Mouse (Mus musculus) liver, postnatal 0 days (tissue): ENCODE data around the gene Gpr89. TPM values are rescaled to one million over a fixed set of nuclear protein-coding genes. Genes with fewer than 3 reads are reported as not detected.
A peak's percentile ranks its signal among the peaks of the same experiment; 100 is the strongest.

Experiments
- ATAC-seq: fragments of 200-750 bp; cut with Nextera tagmentation; 2 replicates; pipeline ENCODE4 v1.8.0; 2017; ENCODE audit warnings: mild to moderate bottlenecking, moderate library complexity
- DNase-seq: peaks from one replicate; pipeline ENCODE4 v3.0.0-alpha.2; 2016
- H3K27ac ChIP-seq: fragments of 300-500 bp; sonication (generic); 2 replicates; pipeline ENCODE4 v1.5.1; 2014; ENCODE audit warnings: antibody characterized with exemption, moderate library complexity, mild to moderate bottlenecking, low read depth
- H3K27me3 ChIP-seq: fragments of 300-500 bp; sonication (generic); 2 replicates; pipeline ENCODE4 v1.6.1; 2014; ENCODE audit warnings: low read length, control low read depth, mixed read lengths; ENCODE audit not compliant: insufficient read depth
- H3K36me3 ChIP-seq: fragments of 300-500 bp; sonication (generic); replicated peaks from 2 replicates; pipeline ENCODE4 v1.6.1; 2014; ENCODE audit warnings: mild to moderate bottlenecking, control low read depth, low read length, moderate library complexity, mixed read lengths; ENCODE audit not compliant: insufficient read depth
- H3K4me1 ChIP-seq: fragments of 300-500 bp; sonication (generic); 2 replicates; pipeline ENCODE4 v1.6.1; 2014; ENCODE audit warnings: antibody characterized with exemption, mild to moderate bottlenecking, control low read depth; ENCODE audit not compliant: insufficient read depth
- H3K4me2 ChIP-seq: fragments of 300-500 bp; sonication (generic); 2 replicates; pipeline ENCODE4 v1.6.1; 2014; ENCODE audit warnings: low read depth, mild to moderate bottlenecking, low read length, moderate library complexity, mixed read lengths
- H3K4me3 ChIP-seq: fragments of 300-500 bp; sonication (generic); 2 replicates; pipeline ENCODE4 v1.5.1; 2014; ENCODE audit warnings: low read depth, low read length
- H3K9ac ChIP-seq: fragments of 300-500 bp; sonication (generic); replicated peaks from 2 replicates; pipeline ENCODE4 v1.6.1; 2014; ENCODE audit warnings: mild to moderate bottlenecking, moderate library complexity
- H3K9me3 ChIP-seq: fragments of 300-500 bp; sonication (generic); 2 replicates; pipeline ENCODE4 v1.6.1; 2016; ENCODE audit warnings: mild to moderate bottlenecking, control low read depth, low read length, mixed read lengths
- CTCF ChIP-seq: sonication (generic); IDR thresholded peaks from 2 replicates; pipeline ENCODE4 v1.5.1; 2016; ENCODE audit warnings: antibody characterized with exemption, low read depth
- EP300 ChIP-seq: IDR thresholded peaks from 2 replicates; pipeline ENCODE4 v1.6.1; 2016; ENCODE audit warnings: antibody characterized with exemption, low read depth, mild to moderate bottlenecking
- WGBS: fragments of 180-500 bp; shearing (Covaris S2); extraction: QIAGEN DNeasy Blood & Tissue Kit; methylation state at CpG from one replicate; pipeline ENCODE4 v1.1.7; 2014; ENCODE audit not compliant: insufficient replicate concordance; 5-methylcytosine and 5-hydroxymethylcytosine counted together
- polyA plus RNA-seq: library from polyadenylated mRNA; unstranded; fragments of >200 nt; fragmentation: Nextera tagmentation; extraction: Ambion mirVana; gene quantifications from 2 replicates; pipeline ENCODE4 v1.2.1, GENCODE M21; 2015

The Gpr89 gene
- polyA plus RNA-seq, 1 experiment from 2014 or later: 21.1 TPM

DNA sequence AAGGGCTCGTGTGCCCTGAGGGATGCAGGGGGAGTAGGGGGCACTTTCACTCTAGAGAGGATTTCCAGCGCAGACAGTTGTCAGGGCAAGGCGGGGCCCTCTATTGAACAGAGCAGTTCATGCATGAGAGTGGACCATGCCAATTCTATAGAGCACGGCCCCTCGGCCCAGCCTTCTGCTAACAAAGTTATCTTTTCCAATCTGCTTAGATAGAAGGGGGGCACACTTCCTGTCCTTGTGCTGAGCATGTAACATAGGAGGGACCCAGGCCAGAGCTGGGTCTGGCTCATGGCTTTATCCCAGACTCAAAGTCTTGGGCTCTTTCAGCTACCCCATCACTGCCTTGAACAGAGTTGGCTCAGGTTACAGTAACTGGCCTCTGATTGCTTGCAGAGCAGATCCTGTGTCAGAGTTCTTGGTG, 26.1 kb upstream of the Gpr89 start:
- WGBS: 61% methylated on average over 5 of the region's 5 CpGs
- Histone ChIP-seq H3K4me1 (no peaks in the 10 kb centered on the region), H3K9ac (no peak overlapping the region), H3K4me2 (no peak overlapping the region), H3K9me3 (no peaks in the 10 kb centered on the region), H3K4me3 (no peak overlapping the region), H3K27ac (no peak overlapping the region), H3K27me3 (no peaks in the 10 kb centered on the region), H3K36me3 (no peaks in the 10 kb centered on the region)
- TF ChIP-seq EP300 (no peak), CTCF (no peak)
- DNase-seq (no peak), ATAC-seq (no peak)

DNA sequence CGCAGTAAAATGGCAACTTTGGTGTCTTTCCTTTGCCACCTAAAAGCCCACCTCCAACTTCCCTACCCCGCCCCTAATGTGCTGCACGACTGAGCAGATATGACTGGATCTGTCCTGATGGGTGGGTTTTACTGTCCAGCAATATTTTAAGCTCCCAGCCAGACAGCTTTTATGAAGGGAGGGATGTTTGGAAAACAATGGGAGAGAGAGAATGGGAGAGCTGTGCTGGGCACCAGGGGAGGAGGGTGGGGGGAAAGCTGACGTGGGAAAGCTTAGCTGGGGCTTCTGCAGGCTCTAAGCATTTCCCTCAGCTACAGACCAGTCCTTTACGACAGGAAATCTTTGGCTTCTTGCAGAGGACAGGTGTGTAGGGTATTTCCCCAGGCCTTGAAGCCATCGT, 20.8 kb upstream of the Gpr89 start, which contains the start of gene Gja8:
Gene Gja8, minus strand, starts transcription at position 101 of the 400 bp plus-strand sequence.
- H3K36me3 ChIP-seq: no peaks in the 10 kb centered on the region
- no peak for ATAC-seq

DNA sequence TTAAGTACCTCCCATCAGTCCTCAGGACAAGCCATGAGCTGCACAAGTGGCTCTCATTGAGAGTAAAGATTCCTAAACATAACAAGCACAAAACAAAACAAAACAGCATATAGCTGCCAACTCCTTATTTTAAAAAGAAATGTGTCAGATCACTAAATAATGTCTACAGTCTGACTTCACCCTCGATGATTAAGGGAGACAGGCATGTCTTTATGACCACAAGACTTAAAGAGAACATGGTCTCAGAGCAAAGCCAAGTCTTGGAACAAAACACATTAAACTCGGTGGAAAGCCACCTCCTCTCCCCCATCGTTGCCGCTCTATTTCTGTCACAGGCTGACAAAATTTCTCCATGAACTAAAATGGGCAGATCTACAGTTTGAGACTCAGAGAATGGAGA, 19.5 kb upstream of the Gpr89 start:
- Histone ChIP-seq H3K27me3 (no peaks in the 10 kb centered on the region), H3K9me3 (no peaks in the 10 kb centered on the region), H3K36me3 (no peaks in the 10 kb centered on the region), H3K4me2 (no peak overlapping the region), H3K9ac (no peak overlapping the region), H3K4me3 (no peak overlapping the region), H3K27ac (no peak overlapping the region), H3K4me1 (no peaks in the 10 kb centered on the region)
- TF ChIP-seq CTCF (no peak), EP300 (no peak)
- DNase-seq (no peak), ATAC-seq (no peak)
- 80% methylated on average over 4 of the region's 4 CpGs for WGBS

More for the DNA sequence above, 20.8 kb upstream of the Gpr89 start, which contains the start of gene Gja8:
- TF ChIP-seq EP300: no peak
- no peak for TF ChIP-seq CTCF
- Histone ChIP-seq H3K27me3 (no peaks in the 10 kb centered on the region), H3K4me3 (no peak within 1 kb of the TSS), H3K9ac (no peak within 1 kb of the TSS), H3K27ac (no peak within 1 kb of the TSS), H3K9me3 (no peaks in the 10 kb centered on the region), H3K4me1 (no peaks in the 10 kb centered on the region), H3K4me2 (no peak within 1 kb of the TSS)
- DNase-seq: no peak
- 55% methylated on average over 6 of the region's 6 CpGs for WGBS

DNA sequence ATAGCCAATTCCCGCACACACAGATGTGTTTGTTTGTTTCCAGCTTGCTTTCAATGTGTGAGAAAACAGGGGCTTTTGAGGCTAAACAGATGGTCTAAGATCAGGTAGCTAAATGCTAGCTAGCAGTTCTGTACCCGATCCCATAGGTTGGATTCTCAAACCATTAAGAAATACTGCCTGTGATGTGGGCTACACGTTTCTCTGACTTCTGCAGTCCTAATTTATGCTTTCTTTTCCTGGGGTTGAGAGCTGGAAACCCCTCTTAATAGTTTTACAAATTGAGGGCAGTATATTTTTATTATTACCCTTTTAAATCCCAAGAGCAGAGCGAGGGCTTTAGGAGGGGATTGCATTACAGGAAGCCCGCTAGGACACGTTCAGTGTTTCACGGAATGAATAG, 15.8 kb upstream of the Gpr89 start:
- no peaks in the 10 kb centered on the region for H3K27me3 ChIP-seq
- TF ChIP-seq EP300 (no peak), CTCF (no peak)
- WGBS: 70% methylated on average over 7 of the region's 7 CpGs
- no peaks in the 10 kb centered on the region for H3K9me3 ChIP-seq
- no peak overlapping the region for H3K4me2 ChIP-seq
- ATAC-seq (no peak), DNase-seq (no peak)
- no peaks in the 10 kb centered on the region for H3K4me1 ChIP-seq
- no peak overlapping the region for H3K27ac ChIP-seq
- H3K36me3 ChIP-seq: no peaks in the 10 kb centered on the region
- H3K4me3 ChIP-seq: no peak overlapping the region
- no peak overlapping the region for H3K9ac ChIP-seq

DNA sequence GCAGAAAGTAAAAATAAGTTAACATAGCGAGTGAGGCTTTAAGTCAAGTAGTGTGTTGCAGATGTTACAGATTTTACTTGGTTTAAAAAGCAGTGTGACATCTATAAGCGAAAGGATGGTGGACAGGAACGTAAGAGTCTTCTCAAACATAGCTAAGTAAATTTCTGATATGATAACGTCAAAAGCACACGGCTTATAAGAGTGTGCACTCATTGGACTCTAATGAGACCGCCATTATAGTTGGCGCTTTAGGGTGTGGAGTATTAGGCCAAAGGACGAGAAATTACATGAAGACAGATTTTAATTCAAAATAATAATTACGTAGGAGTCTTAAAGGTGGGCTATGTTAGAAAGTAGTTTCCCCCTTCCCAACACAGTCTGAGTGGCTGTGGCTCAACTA, 446 bp upstream of the Gpr89 start:
- no peak for ATAC-seq
- DNase-seq: no peak
- no peaks in the 10 kb centered on the region for H3K9me3 ChIP-seq
- TF ChIP-seq EP300 (no peak), CTCF (no peak)
- H3K36me3 ChIP-seq: no peaks in the 10 kb centered on the region
- H3K9ac ChIP-seq: peak overlapping the region; percentile 97
- H3K27me3 ChIP-seq: 0 out of 2 replicates have a peak, but pooled peaks cover 3% of the 10 kb centered on the region
- peak overlapping the region; percentile 66; the same call in 1 of the 2 replicates for H3K27ac ChIP-seq
- H3K4me1 ChIP-seq: peaks cover 14% of the 10 kb centered on the region
- H3K4me3 ChIP-seq: peak overlapping the region; percentile 99
- 43% methylated on average over 9 of the region's 9 CpGs for WGBS
- H3K4me2 ChIP-seq: peak overlapping the region; percentile 99

DNA sequence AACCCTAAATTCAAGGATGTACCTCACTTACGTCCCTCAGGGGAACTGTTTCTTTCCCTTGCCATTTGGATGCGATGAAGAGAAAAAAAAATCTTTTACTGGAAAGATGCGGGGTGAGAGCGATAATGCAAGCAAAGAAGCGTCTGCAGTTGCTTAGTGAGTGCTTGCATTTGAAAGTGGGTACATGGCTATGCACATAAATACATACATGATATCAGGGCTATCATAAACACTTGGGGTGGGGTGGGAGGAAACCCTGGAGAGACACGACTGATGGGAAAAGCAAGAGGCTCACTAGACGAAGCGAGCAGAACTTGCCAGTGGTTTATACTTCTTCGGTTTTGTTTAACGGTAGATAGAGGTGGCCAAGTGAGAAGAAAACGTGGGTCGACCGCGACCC, 753 bp downstream of the Gpr89 start, which contains the start of gene Gja5:
Gene Gja5, plus strand, starts transcription at position 301 of the 400 bp plus-strand sequence.
- Histone ChIP-seq H3K9ac (peak within 1 kb of the TSS; percentile 97), H3K27ac (peak within 1 kb of the TSS; percentile 66), H3K27me3 (no peaks in the 10 kb centered on the region), H3K4me1 (peaks cover 14% of the 10 kb centered on the region), H3K4me3 (peak within 1 kb of the TSS; percentile 99), H3K4me2 (peak within 1 kb of the TSS; percentile 99), H3K9me3 (no peaks in the 10 kb centered on the region), H3K36me3 (no peaks in the 10 kb centered on the region)
- no peak for TF ChIP-seq CTCF
- TF ChIP-seq EP300: no peak
- 17% methylated on average over 14 of the region's 14 CpGs for WGBS
- ATAC-seq (no peak), DNase-seq (no peak)
